Mouse (Mus musculus) thymus, postnatal 14 days (tissue): ENCODE results near the gene Parp4.
A peak's percentile ranks its signal among the peaks of the same experiment; 100 is the strongest.

Experiments used
- DNase-seq: peaks from one replicate; pipeline ENCODE4 v3.0.0; 2021

Gene Parp4

GRCm38 (mm10) chr14:56575416-56575815, at the start of gene Parp4, which contains the start of gene Cenpj:
TSS of gene Parp4 (plus strand) at chr14:56575619.
TSS of gene Cenpj (minus strand) at chr14:56575425.
- peak; percentile 77 for DNase-seq

GRCm38 (mm10) chr14:56530788-56531187, 44.6 kb upstream of the Parp4 start:
- DNase-seq: no peak

GRCm38 (mm10) chr14:56544946-56545345, 30.5 kb upstream of the Parp4 start:
- DNase-seq: no peak

- no peak for DNase-seq
Observed at GRCm38 (mm10) chr14:56545491-56545890, 29.9 kb upstream of the Parp4 start.

GRCm38 (mm10) chr14:56550960-56551359, 24.5 kb upstream of the Parp4 start:
- no peak for DNase-seq

- no peak for DNase-seq
Observed at GRCm38 (mm10) chr14:56552924-56553323, 22.5 kb upstream of the Parp4 start.

- no peak for DNase-seq
Observed at GRCm38 (mm10) chr14:56553331-56553730, 22.1 kb upstream of the Parp4 start.

GRCm38 (mm10) chr14:56554716-56555115, 20.7 kb upstream of the Parp4 start:
- no peak for DNase-seq

GRCm38 (mm10) chr14:56559134-56559533, 16.3 kb upstream of the Parp4 start:
- no peak for DNase-seq

GRCm38 (mm10) chr14:56567476-56567875, 7.9 kb upstream of the Parp4 start:
- DNase-seq: peak; percentile 33

GRCm38 (mm10) chr14:56569041-56569440, 6.4 kb upstream of the Parp4 start:
- no peak for DNase-seq

- DNase-seq: peak; percentile 95
Observed at GRCm38 (mm10) chr14:56571310-56572093, 3.9 kb upstream of the Parp4 start.

GRCm38 (mm10) chr14:56572546-56572945, 2.9 kb upstream of the Parp4 start:
- DNase-seq: no peak

- DNase-seq: peak; percentile 59
Observed at GRCm38 (mm10) chr14:56575969-56576901, 816 bp downstream of the Parp4 start.

GRCm38 (mm10) chr14:56579011-56579410, 3.6 kb downstream of the Parp4 start:
- DNase-seq: no peak

GRCm38 (mm10) chr14:56581117-56581516, 5.7 kb downstream of the Parp4 start:
- no peak for DNase-seq

GRCm38 (mm10) chr14:56582294-56582693, 6.9 kb downstream of the Parp4 start:
- no peak for DNase-seq

GRCm38 (mm10) chr14:56592191-56592590, 16.8 kb downstream of the Parp4 start:
- DNase-seq: no peak

GRCm38 (mm10) chr14:56594811-56595210, 19.4 kb downstream of the Parp4 start:
- no peak for DNase-seq

- DNase-seq: peak; percentile 82
Observed at GRCm38 (mm10) chr14:56598759-56599158, 23.3 kb downstream of the Parp4 start.

GRCm38 (mm10) chr14:56602069-56602468, 26.6 kb downstream of the Parp4 start:
- no peak for DNase-seq

GRCm38 (mm10) chr14:56604438-56604837, 29.0 kb downstream of the Parp4 start:
- DNase-seq: no peak

GRCm38 (mm10) chr14:56605136-56605535, 29.7 kb downstream of the Parp4 start:
- no peak for DNase-seq

- DNase-seq: no peak
Observed at GRCm38 (mm10) chr14:56613212-56613611, 37.8 kb downstream of the Parp4 start.
